Comparison of ENCODE assay signal across 27 mouse cellular contexts in the genomic region with DNA sequence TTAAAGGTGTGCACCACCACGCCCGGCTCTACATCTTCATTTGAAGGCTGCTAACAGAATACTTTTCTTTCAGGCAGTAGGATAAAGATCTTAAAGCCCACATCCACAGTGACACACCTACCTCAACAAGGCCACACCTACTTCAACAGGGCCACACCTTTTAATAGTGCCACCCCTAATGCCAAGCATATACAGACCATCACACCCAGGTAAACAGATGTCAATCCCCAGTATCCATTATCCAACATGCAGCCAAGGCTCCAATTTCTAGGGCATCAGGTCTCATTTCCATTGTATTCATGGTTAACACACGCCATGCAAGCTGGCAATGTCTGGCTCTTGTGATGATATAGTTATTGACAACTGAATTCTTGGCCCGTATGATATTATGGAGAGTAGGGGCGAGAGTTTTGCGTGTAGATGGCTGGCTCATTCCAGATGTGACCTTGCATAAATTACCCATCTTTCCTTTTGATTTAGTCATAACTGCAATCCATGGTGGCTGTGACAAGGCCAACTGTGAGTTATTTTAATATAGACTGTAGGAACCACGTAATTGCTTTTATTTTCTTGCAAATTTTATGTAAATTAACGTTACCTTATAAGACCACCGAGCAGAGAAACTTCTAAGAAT.
DNase-seq lines count a peak whose midpoint lies in the region; ATAC-seq and TF ChIP-seq lines count a peak whose summit lies in the region.
"Had no signal": no experiment of that assay in that cellular context is flagged by ENCODE, and none has a peak within 500 bp of the region (broad histone marks: within the 10 kb centered on the region; RNA-seq: fewer than 3 reads in every experiment).

No protein-coding gene starts in this region.

- H3K4me3 ChIP-seq in hindbrain, embryonic 11.5 days (ENCODE audit: low read depth, low read length): no peak overlapping the region
- H3K4me3 ChIP-seq in hindbrain, postnatal 0 days (ENCODE audit: low read length): no peak overlapping the region
- H3K4me3 ChIP-seq in midbrain, embryonic 13.5 days (replicated peaks): no peak overlapping the region
- no peak overlapping the region for H3K4me3 ChIP-seq in midbrain, embryonic 10.5 days
- no peak overlapping the region for H3K4me3 ChIP-seq in midbrain, embryonic 14.5 days (replicated peaks; ENCODE audit: low read depth, low read length)
- no peak overlapping the region for H3K4me3 ChIP-seq in kidney, adult 2 months (ENCODE audit: insufficient read depth, low read depth, low read length)
- H3K4me3 ChIP-seq: heart, embryonic 13.5 days; myocyte; neural tube, embryonic 12.5 days had no signal

- ATAC-seq in hindbrain, embryonic 11.5 days (ENCODE audit: low FRiP score): 0 out of 2 replicates have a peak, but pooled peaks have one; percentile 47
- ATAC-seq in hindbrain, postnatal 0 days: no peak
- ATAC-seq in midbrain, embryonic 13.5 days: peak; percentile 73
- ATAC-seq in midbrain, embryonic 14.5 days (ENCODE audit: low FRiP score, low TSS enrichment): peak; percentile 43
- ATAC-seq: intestine, postnatal 0 days; Patski had no signal

- WGBS in hindbrain, embryonic 11.5 days: 77% methylated on average over 9 of the region's 9 CpGs
- WGBS in hindbrain, postnatal 0 days: 59% methylated on average over 9 of the region's 9 CpGs
- 60% methylated on average over 9 of the region's 9 CpGs for WGBS in midbrain, embryonic 13.5 days
- 85% methylated on average over 9 of the region's 9 CpGs for WGBS in midbrain, embryonic 10.5 days
- 54% methylated on average over 9 of the region's 9 CpGs for WGBS in midbrain, embryonic 14.5 days
- 67% methylated on average over 9 of the region's 9 CpGs for WGBS in kidney, adult 2 months

- H3K9me3 ChIP-seq in hindbrain, embryonic 11.5 days (ENCODE audit: control insufficient read depth, low read length): no peaks in the 10 kb centered on the region
- no peaks in the 10 kb centered on the region for H3K9me3 ChIP-seq in hindbrain, postnatal 0 days (ENCODE audit: low read length)
- H3K9me3 ChIP-seq in midbrain, embryonic 13.5 days: no peaks in the 10 kb centered on the region
- no peaks in the 10 kb centered on the region for H3K9me3 ChIP-seq in midbrain, embryonic 10.5 days (replicated peaks)
- no peaks in the 10 kb centered on the region for H3K9me3 ChIP-seq in midbrain, embryonic 14.5 days (ENCODE audit: control insufficient read depth, low read length)
- H3K9me3 ChIP-seq: heart, embryonic 13.5 days; neural tube, embryonic 12.5 days had no signal

- no peaks in the 10 kb centered on the region for H3K4me1 ChIP-seq in hindbrain, embryonic 11.5 days (replicated peaks; ENCODE audit: control insufficient read depth, insufficient read depth, low read length)
- no peaks in the 10 kb centered on the region for H3K4me1 ChIP-seq in hindbrain, postnatal 0 days (ENCODE audit: insufficient read depth, low read length)
- H3K4me1 ChIP-seq in midbrain, embryonic 13.5 days (replicated peaks): peaks cover 7% of the 10 kb centered on the region
- no peaks in the 10 kb centered on the region for H3K4me1 ChIP-seq in midbrain, embryonic 10.5 days
- H3K4me1 ChIP-seq in midbrain, embryonic 14.5 days (ENCODE audit: control insufficient read depth, insufficient read depth, low read length): no peaks in the 10 kb centered on the region
- no peaks in the 10 kb centered on the region for H3K4me1 ChIP-seq in kidney, adult 2 months (ENCODE audit: control insufficient read depth, insufficient read depth, low read length)
- H3K4me1 ChIP-seq: heart, embryonic 13.5 days; neural tube, embryonic 12.5 days had no signal

- no peak overlapping the region for H3K4me2 ChIP-seq in hindbrain, embryonic 11.5 days (replicated peaks; ENCODE audit: low read depth, low read length)
- H3K4me2 ChIP-seq in hindbrain, postnatal 0 days (ENCODE audit: low read depth, low read length): no peak overlapping the region
- no peak overlapping the region for H3K4me2 ChIP-seq in midbrain, embryonic 13.5 days (replicated peaks)
- no peak overlapping the region for H3K4me2 ChIP-seq in midbrain, embryonic 14.5 days (ENCODE audit: low read length)
- H3K4me2 ChIP-seq: heart, embryonic 13.5 days; neural tube, embryonic 12.5 days had no signal

- H3K27me3 ChIP-seq in hindbrain, embryonic 11.5 days (ENCODE audit: control insufficient read depth, insufficient read depth, low read length): no peaks in the 10 kb centered on the region
- H3K27me3 ChIP-seq in hindbrain, postnatal 0 days (ENCODE audit: insufficient read depth, low read length): no peaks in the 10 kb centered on the region
- no peaks in the 10 kb centered on the region for H3K27me3 ChIP-seq in midbrain, embryonic 13.5 days
- H3K27me3 ChIP-seq in midbrain, embryonic 10.5 days (ENCODE audit: low read depth, poor library complexity, severe bottlenecking): no peaks in the 10 kb centered on the region
- no peaks in the 10 kb centered on the region for H3K27me3 ChIP-seq in midbrain, embryonic 14.5 days (ENCODE audit: control insufficient read depth, insufficient read depth, low read length)
- H3K27me3 ChIP-seq in kidney, adult 2 months (replicated peaks; ENCODE audit: control insufficient read depth, insufficient read depth, low read length): no peaks in the 10 kb centered on the region
- H3K27me3 ChIP-seq: heart, embryonic 13.5 days; neural tube, embryonic 12.5 days had no signal

- TF ChIP-seq POLR2A in kidney, adult 2 months (IDR thresholded peaks at IDR 0.05; ENCODE audit: low read depth, low read length): no peak

- H3K9ac ChIP-seq in hindbrain, embryonic 11.5 days (ENCODE audit: low read depth, low read length): no peak overlapping the region
- H3K9ac ChIP-seq in hindbrain, postnatal 0 days (replicated peaks; ENCODE audit: low read length): no peak overlapping the region
- H3K9ac ChIP-seq in midbrain, embryonic 13.5 days (replicated peaks): no peak overlapping the region
- no peak overlapping the region for H3K9ac ChIP-seq in midbrain, embryonic 14.5 days (replicated peaks; ENCODE audit: low read length)
- H3K9ac ChIP-seq: heart, embryonic 13.5 days; liver, embryonic 14.5 days; neural tube, embryonic 12.5 days had no signal

- H3K36me3 ChIP-seq in hindbrain, embryonic 11.5 days (ENCODE audit: control insufficient read depth, insufficient read depth, low read length): no peaks in the 10 kb centered on the region
- no peaks in the 10 kb centered on the region for H3K36me3 ChIP-seq in hindbrain, postnatal 0 days (ENCODE audit: insufficient read depth, low read length)
- no peaks in the 10 kb centered on the region for H3K36me3 ChIP-seq in midbrain, embryonic 13.5 days
- no peaks in the 10 kb centered on the region for H3K36me3 ChIP-seq in midbrain, embryonic 10.5 days
- no peaks in the 10 kb centered on the region for H3K36me3 ChIP-seq in midbrain, embryonic 14.5 days (ENCODE audit: control insufficient read depth, insufficient read depth, low read length)
- H3K36me3 ChIP-seq in kidney, adult 2 months (ENCODE audit: control insufficient read depth, insufficient read depth, low read length): no peaks in the 10 kb centered on the region
- H3K36me3 ChIP-seq: heart, embryonic 13.5 days; neural tube, embryonic 12.5 days had no signal

- no peak overlapping the region for H3K27ac ChIP-seq in hindbrain, embryonic 11.5 days (ENCODE audit: low read depth, low read length)
- H3K27ac ChIP-seq in hindbrain, postnatal 0 days: no peak overlapping the region
- no peak overlapping the region; the same call in 1 of the 2 replicates for H3K27ac ChIP-seq in midbrain, embryonic 13.5 days
- H3K27ac ChIP-seq in midbrain, embryonic 10.5 days (replicated peaks): no peak overlapping the region
- no peak overlapping the region; the same call in 1 of the 2 replicates for H3K27ac ChIP-seq in midbrain, embryonic 14.5 days (replicated peaks; ENCODE audit: low read depth, low read length)
- H3K27ac ChIP-seq in kidney, adult 2 months (ENCODE audit: insufficient read depth, low read depth, low read length): no peak overlapping the region
- H3K27ac ChIP-seq: heart, embryonic 13.5 days; liver, embryonic 14.5 days; macrophage; neural tube, embryonic 12.5 days; stomach, postnatal 0 days had no signal

- no peak for DNase-seq in hindbrain, embryonic 11.5 days (ENCODE audit: low spot score)
- no peak for DNase-seq in hindbrain, postnatal 0 days (ENCODE audit: low spot score)
- DNase-seq in midbrain, embryonic 10.5 days (ENCODE audit: low spot score): no peak
- DNase-seq in midbrain, embryonic 14.5 days: peak; percentile 38
- no peak for DNase-seq in testis, postnatal 10 days (ENCODE audit: low spot score)
- DNase-seq in kidney, adult 2 months: no peak
- DNase-seq: adrenal gland, postnatal 10 days; cerebellum, adult 9-10 months; cerebellum, postnatal 36 days; heart, postnatal 10 days; layer of hippocampus, adult 9-11 months; liver; lung, adult 2 months; lung, postnatal 10 days; right cerebral cortex, adult 18-20 months; spleen, adult 18-20 months; thymus, adult 2 months; thymus, postnatal 4 days had no signal

- no peak for TF ChIP-seq CTCF in hindbrain, postnatal 0 days (IDR thresholded peaks at IDR 0.05; ENCODE audit: low read depth)
- no peak for TF ChIP-seq CTCF in kidney, adult 2 months (conservative IDR thresholded peaks at IDR 0.05; ENCODE audit: insufficient read depth, insufficient read length, low read depth, low read length)
